Mouse (Mus musculus) cerebellum, postnatal 4 days (tissue): ENCODE measurements at regions not wholly inside any gene's neighbourhood (a gene's known extent, or its start where the extent isn't known, plus 50 kb on each side); places are given as distances from the start of the nearest gene placed in this dataset.
A peak's percentile ranks its signal among the peaks of the same experiment; 100 is the strongest.

ENCODE experiments used
- DNase-seq, 2 experiments: peaks; one replicate each; pipeline ENCODE4 v3.0.0; 2022; ENCODE audit warnings: low spot score in 2 of 2, mixed read lengths in 1 of 2

GRCm38 (mm10) chr12:39952854-39953253, 85.0 kb downstream of the Arl4a start:
- DNase-seq: no peak

- DNase-seq: no peak
Observed at GRCm38 (mm10) chr12:39951911-39952310, 85.9 kb downstream of the Arl4a start.

GRCm38 (mm10) chr12:39950270-39950801, 87.5 kb downstream of the Arl4a start:
- no peak for DNase-seq

GRCm38 (mm10) chr12:39942910-39943309, 94.9 kb downstream of the Arl4a start:
- no peak for DNase-seq

GRCm38 (mm10) chr12:39941162-39941561, 96.7 kb downstream of the Arl4a start:
- no peak for DNase-seq

- DNase-seq: no peak
Observed at GRCm38 (mm10) chr12:39939017-39939416, 98.8 kb downstream of the Arl4a start.

- DNase-seq: no peak
Observed at GRCm38 (mm10) chr12:39938211-39938610, 99.6 kb downstream of the Arl4a start.

GRCm38 (mm10) chr12:39936331-39936730, 101.5 kb downstream of the Arl4a start:
- DNase-seq: no peak

- DNase-seq: no peak
Observed at GRCm38 (mm10) chr12:39935775-39936174, 102.0 kb downstream of the Arl4a start.

- DNase-seq: no peak
Observed at GRCm38 (mm10) chr12:39934877-39935276, 102.9 kb downstream of the Arl4a start.

GRCm38 (mm10) chr12:39931251-39931650, 106.6 kb downstream of the Arl4a start:
- DNase-seq: no peak

- DNase-seq: no peak
Observed at GRCm38 (mm10) chr12:39927902-39928301, 109.9 kb downstream of the Arl4a start.

- no peak for DNase-seq
Observed at GRCm38 (mm10) chr12:39927014-39927413, 110.8 kb downstream of the Arl4a start.

GRCm38 (mm10) chr12:39921481-39921880, 116.3 kb downstream of the Arl4a start:
- DNase-seq: no peak

- DNase-seq: peak; percentile 23 to 65
Observed at GRCm38 (mm10) chr12:39920466-39920913, 117.3 kb downstream of the Arl4a start.

GRCm38 (mm10) chr12:39919909-39920308, 117.9 kb downstream of the Arl4a start:
- DNase-seq: no peak

GRCm38 (mm10) chr12:39888493-39888892, 149.3 kb downstream of the Arl4a start:
- no peak for DNase-seq

- no peak for DNase-seq
Observed at GRCm38 (mm10) chr12:39885366-39885765, 152.5 kb downstream of the Arl4a start.

GRCm38 (mm10) chr12:39880309-39880708, 157.5 kb downstream of the Arl4a start:
- no peak for DNase-seq

GRCm38 (mm10) chr12:39873917-39874316, 163.9 kb downstream of the Arl4a start:
- DNase-seq: no peak

GRCm38 (mm10) chr12:39861797-39862196, 176.0 kb downstream of the Arl4a start:
- DNase-seq: no peak

GRCm38 (mm10) chr12:39851610-39852009, 186.2 kb downstream of the Arl4a start:
- no peak for DNase-seq

- DNase-seq: no peak
Observed at GRCm38 (mm10) chr12:39849346-39850058, 188.3 kb downstream of the Arl4a start.

- no peak for DNase-seq
Observed at GRCm38 (mm10) chr12:39840615-39841014, 197.2 kb downstream of the Arl4a start.
